Mouse (Mus musculus): ENCODE results near the gene Pfkm. TPM values are rescaled to one million over a fixed set of nuclear protein-coding genes. Genes with fewer than 3 reads are reported as not detected.

Pfkm gene
- polyA plus RNA-seq, 1 experiment from 2014 or later = 27.9 TPM

Other genes with a start within 250 kb of the Pfkm start
- 18.0 and 20.6 TPM in 2 replicates for gene Hdac7, start 248.1 kb upstream of the Pfkm start, polyA plus RNA-seq (2015; fragmentation: Nextera tagmentation; extraction: Ambion mirVana)
- 1.5 and 2.2 TPM in 2 replicates for gene Vdr, start 182.0 kb upstream of the Pfkm start, polyA plus RNA-seq (2015; fragmentation: Nextera tagmentation; extraction: Ambion mirVana)
- 39.3 and 44.4 TPM in 2 replicates for gene Tmem106c, start 128.4 kb upstream of the Pfkm start, polyA plus RNA-seq (2015; fragmentation: Nextera tagmentation; extraction: Ambion mirVana)
- gene Col2a1, start 87.9 kb upstream of the Pfkm start, polyA plus RNA-seq (2015; fragmentation: Nextera tagmentation; extraction: Ambion mirVana) = 2.0 and 2.7 TPM in 2 replicates
- 26.5 and 27.4 TPM in 2 replicates for gene Senp1, start 1.2 kb downstream of the Pfkm start, polyA plus RNA-seq (2015; fragmentation: Nextera tagmentation; extraction: Ambion mirVana)
- 46.6 and 49.5 TPM in 2 replicates for gene Asb8, start 73.0 kb downstream of the Pfkm start, polyA plus RNA-seq (2015; fragmentation: Nextera tagmentation; extraction: Ambion mirVana)
- gene Ccdc184, start 74.6 kb downstream of the Pfkm start, polyA plus RNA-seq (2015; fragmentation: Nextera tagmentation; extraction: Ambion mirVana) = 1.6 and 1.7 TPM in 2 replicates
- not detected in 2 replicates for gene Olfr288, start 103.0 kb downstream of the Pfkm start, polyA plus RNA-seq (2015; fragmentation: Nextera tagmentation; extraction: Ambion mirVana)
- not detected in 2 replicates for gene Gm44579, start 128.4 kb downstream of the Pfkm start, polyA plus RNA-seq (2015; fragmentation: Nextera tagmentation; extraction: Ambion mirVana)
- gene Olfr287, start 128.5 kb downstream of the Pfkm start, polyA plus RNA-seq (2015; fragmentation: Nextera tagmentation; extraction: Ambion mirVana) = not detected in 2 replicates
- not detected in 2 replicates for gene Olfr286, start 141.9 kb downstream of the Pfkm start, polyA plus RNA-seq (2015; fragmentation: Nextera tagmentation; extraction: Ambion mirVana)
- gene H1fnt, start 164.7 kb downstream of the Pfkm start, polyA plus RNA-seq (2015; fragmentation: Nextera tagmentation; extraction: Ambion mirVana) = not detected in 2 replicates
- gene Zfp641, start 203.6 kb downstream of the Pfkm start, polyA plus RNA-seq (2015; fragmentation: Nextera tagmentation; extraction: Ambion mirVana) = 0.21 and 0.36 TPM in 2 replicates
- gene Olfr285, start 224.8 kb downstream of the Pfkm start, polyA plus RNA-seq (2015; fragmentation: Nextera tagmentation; extraction: Ambion mirVana) = not detected in 2 replicates
- gene Olfr284, start 248.4 kb downstream of the Pfkm start, polyA plus RNA-seq (2015; fragmentation: Nextera tagmentation; extraction: Ambion mirVana) = not detected in 2 replicates